In genomic region chr1:82634545-82635253, GRCm38 (mm10) we compare ENCODE assay signal across 9 mouse cellular contexts. TPM values are rescaled to one million over a fixed set of nuclear protein-coding genes. Genes with fewer than 3 reads are reported as not detected.
DNase-seq lines count a peak whose midpoint lies in the region; ATAC-seq lines count a peak whose summit lies in the region.
"Had no signal": no experiment of that assay in that cellular context is flagged by ENCODE, and none has a peak within 500 bp of the region (broad histone marks: within the 10 kb centered on the region; RNA-seq: fewer than 3 reads in every experiment).

No protein-coding gene starts in this region.

- peaks cover 16% of the 10 kb centered on the region for H3K4me1 ChIP-seq in heart, embryonic 15.5 days (replicated peaks)

- no peaks in the 10 kb centered on the region for H3K9me3 ChIP-seq in heart, embryonic 15.5 days (replicated peaks)
- H3K9me3 ChIP-seq: megakaryocyte, embryonic 14.5 days had no signal

- H3K9ac ChIP-seq in heart, embryonic 15.5 days: no peak overlapping the region

- no peak overlapping the region for H3K4me2 ChIP-seq in heart, embryonic 15.5 days

- peak; percentile 39; the same call in 1 of the 2 replicates for ATAC-seq in heart, embryonic 15.5 days (replicated peaks; ENCODE audit: insufficient number of reproducible peaks, insufficient read depth, low FRiP score, low read depth)
- ATAC-seq in granulocyte monocyte progenitor cell, adult 5-6 weeks (replicated peaks; ENCODE audit: poor library complexity, severe bottlenecking): no peak

- H3K4me3 ChIP-seq in heart, embryonic 15.5 days: no peak overlapping the region
- H3K4me3 ChIP-seq: megakaryocyte, embryonic 14.5 days had no signal

- H3K27me3 ChIP-seq in heart, embryonic 15.5 days: no peaks in the 10 kb centered on the region

- peak; percentile 90 for DNase-seq in retina, postnatal 1 day
- DNase-seq in retina, embryonic 14.5 days (ENCODE audit: low spot score): no peak
- peak; percentile 65 to 92 for DNase-seq in cerebellum, postnatal 4 days (ENCODE audit: low spot score in 2 of 2)
- peak; percentile 54 for DNase-seq in layer of hippocampus, adult 11-12 months (ENCODE audit: low spot score)
- peak; percentile 59 to 75 for DNase-seq in lung, postnatal 4 days
- no peak for DNase-seq in natural killer cell, adult 2 months (ENCODE audit: low spot score in 2 of 2)

- H3K36me3 ChIP-seq in heart, embryonic 15.5 days: no peaks in the 10 kb centered on the region

- 67% methylated on average over 19 of the region's 19 CpGs for WGBS in heart, embryonic 15.5 days

- H3K27ac ChIP-seq in heart, embryonic 15.5 days: no peak overlapping the region

RNA-seq across cellular contexts. Expression of gene Col4a3, which starts 48.0 kb away (rescaled TPM):
- 0.74 and 0.76 TPM in 2 replicates for polyA plus RNA-seq in heart, embryonic 15.5 days (2015; fragmentation: Nextera tagmentation; extraction: Ambion mirVana)
- not detected in 2 replicates for total RNA-seq in granulocyte monocyte progenitor cell, adult 5-6 weeks (2014; fragmentation: Nextera tagmentation)
- total RNA-seq in granulocyte monocyte progenitor cell, adult 5-6 weeks (2017): not detected in 2 replicates

RNA-seq across cellular contexts. Expression of gene Col4a4, which starts 48.0 kb away (rescaled TPM):
- 0.92 and 0.96 TPM in 2 replicates for polyA plus RNA-seq in heart, embryonic 15.5 days (2015; fragmentation: Nextera tagmentation; extraction: Ambion mirVana)
- not detected in 2 replicates for total RNA-seq in granulocyte monocyte progenitor cell, adult 5-6 weeks (2014; fragmentation: Nextera tagmentation)
- total RNA-seq in granulocyte monocyte progenitor cell, adult 5-6 weeks (2017): not detected in 2 replicates

Comparison
In these comparisons a context has a peak if more than half of its experiments do, and no peak if none do; other contexts are left out.
1. DNase-seq: peak in retina, postnatal 1 day (single experiment), cerebellum, postnatal 4 days (2 of 2), layer of hippocampus, adult 11-12 months (single experiment) and lung, postnatal 4 days (2 of 2); none in retina, embryonic 14.5 days (single experiment) and natural killer cell, adult 2 months (0 of 2).